Mouse (Mus musculus) myocyte (in vitro differentiated cells): ENCODE measurements around the gene Tex44. TPM values are rescaled to one million over a fixed set of nuclear protein-coding genes. Genes with fewer than 3 reads are reported as not detected.

ENCODE experiments used
- H3K27me3 ChIP-seq: one replicate; pipeline ENCODE4 v1.6.1; 2011; ENCODE audit not compliant: control insufficient read depth, insufficient read depth, insufficient read length
- H3K36me3 ChIP-seq: one replicate; pipeline ENCODE4 v1.6.1; 2011; ENCODE audit not compliant: control insufficient read depth, insufficient read depth
- H3K4me2 ChIP-seq: one replicate; pipeline ENCODE4 v1.6.1; 2011; ENCODE audit warnings: low read depth, control low read depth
- H3K4me3 ChIP-seq: one replicate; pipeline ENCODE4 v1.5.1; 2011; ENCODE audit warnings: mild to moderate bottlenecking, control low read depth, moderate library complexity
- H3K79me2 ChIP-seq: one replicate; pipeline ENCODE4 v1.6.1; 2011; ENCODE audit not compliant: control insufficient read depth, insufficient read depth
- H3ac ChIP-seq: one replicate; pipeline ENCODE4 v1.6.1; 2011; ENCODE audit not compliant: control insufficient read depth, insufficient read length
- CEBPB ChIP-seq: IDR thresholded peaks from 2 replicates; pipeline ENCODE4 v1.6.1; 2011; ENCODE audit warnings: mild to moderate bottlenecking, moderate library complexity; ENCODE audit not compliant: poor library complexity, insufficient read depth, severe bottlenecking
- E2F4 ChIP-seq: IDR thresholded peaks from one replicate; pipeline ENCODE4 v1.6.1; 2011; ENCODE audit warnings: mild to moderate bottlenecking, control low read depth, moderate library complexity; ENCODE audit not compliant: insufficient read depth
- MAX ChIP-seq: IDR thresholded peaks from one replicate; pipeline ENCODE4 v1.6.1; 2011; ENCODE audit warnings: low read depth, mild to moderate bottlenecking, control low read depth
- MYOD1 ChIP-seq, 3 experiments: IDR thresholded peaks; one replicate each; pipeline ENCODE4 v1.6.1; 2011; ENCODE audit warnings: control low read depth in 2 of 3, low read depth in 2 of 3, mild to moderate bottlenecking in 2 of 3, moderate library complexity in 1 of 3; ENCODE audit not compliant: insufficient read length in 2 of 3, control insufficient read depth in 1 of 3
- MYOG ChIP-seq, 3 experiments: IDR thresholded peaks; one replicate each; pipeline ENCODE4 v1.6.1; 2011; ENCODE audit warnings: control low read depth in 2 of 3, low read depth in 2 of 3, mild to moderate bottlenecking in 2 of 3; ENCODE audit not compliant: insufficient read length in 2 of 3, control insufficient read depth in 1 of 3, insufficient read depth in 1 of 3
- POLR2A ChIP-seq: IDR thresholded peaks from one replicate; pipeline ENCODE4 v1.6.1; 2011; ENCODE audit warnings: low read depth, mild to moderate bottlenecking, control low read depth, moderate library complexity; ENCODE audit not compliant: insufficient read length
- POLR2AphosphoS2 ChIP-seq: IDR thresholded peaks from one replicate; pipeline ENCODE4 v1.6.1; 2011; ENCODE audit warnings: low read depth, control low read depth; ENCODE audit not compliant: insufficient read length
- REST ChIP-seq: IDR thresholded peaks from one replicate; pipeline ENCODE4 v1.6.1; 2011; ENCODE audit warnings: mild to moderate bottlenecking, control low read depth, moderate library complexity; ENCODE audit not compliant: insufficient read depth, insufficient read length
- SRF ChIP-seq: IDR thresholded peaks from one replicate; pipeline ENCODE4 v1.6.1; 2011; ENCODE audit warnings: low read depth; ENCODE audit not compliant: control insufficient read depth, insufficient read length
- TCF12 ChIP-seq: IDR thresholded peaks from one replicate; pipeline ENCODE4 v1.6.1; 2011; ENCODE audit warnings: mild to moderate bottlenecking, control low read depth; ENCODE audit not compliant: poor library complexity, insufficient read depth, severe bottlenecking
- TCF3 ChIP-seq: IDR thresholded peaks from one replicate; pipeline ENCODE4 v1.6.1; 2011; ENCODE audit warnings: low read depth, control low read depth; ENCODE audit not compliant: insufficient read length
- USF1 ChIP-seq: IDR thresholded peaks from one replicate; pipeline ENCODE4 v1.6.1; 2011; ENCODE audit warnings: low read depth, mild to moderate bottlenecking, control low read depth, moderate library complexity
- polyA plus RNA-seq: library from polyadenylated mRNA; unstranded; fragments of >200 nt; fragmentation: generic; extraction: Trizol; gene quantifications from one replicate; pipeline ENCODE4 v1.2.1, GENCODE M21; 2012; ENCODE audit warnings: missing spikeins

Tex44 gene
- polyA plus RNA-seq, result not detected

DNA sequence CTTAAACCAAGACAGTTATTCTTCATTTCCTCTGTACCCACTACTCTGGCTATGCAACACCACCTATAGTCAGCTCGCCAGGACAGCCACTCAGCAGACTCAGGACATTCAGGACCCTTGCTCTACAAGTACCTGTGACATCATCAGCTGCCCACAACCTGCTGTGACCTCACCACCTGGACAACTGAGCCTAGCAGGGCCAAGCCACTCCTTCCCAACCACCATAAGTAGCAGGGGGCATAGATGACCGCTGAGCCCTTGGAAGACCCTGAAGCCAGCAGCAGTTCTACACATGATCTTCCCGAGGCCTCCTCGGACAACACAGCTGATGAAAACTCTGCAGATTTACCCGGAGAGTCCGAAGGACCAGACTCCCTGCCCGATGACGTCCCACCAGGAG is at the start of gene Tex44, which contains the start of gene Nmur1:
Gene Tex44 (plus strand): TSS at position 202 of the 400 bp plus-strand sequence.
Gene Nmur1 (minus strand): TSS at position 101 of the 400 bp plus-strand sequence.
- Histone ChIP-seq H3K4me3 (no peak within 1 kb of the TSS), H3K36me3 (no peaks in the 10 kb centered on the region), H3K79me2 (no peaks in the 10 kb centered on the region), H3K4me2 (no peak within 1 kb of the TSS), H3ac (no peak within 1 kb of the TSS), H3K27me3 (peaks cover 4% of the 10 kb centered on the region)
- no peak for TF ChIP-seq REST
- TF ChIP-seq TCF12, result no peak
- TF ChIP-seq MYOD1 (IDR thresholded peaks at IDR 0.05; ENCODE audit: control insufficient read depth in 1 of 3, insufficient read length in 2 of 3, low read depth in 2 of 3), result no peak
- no peak for TF ChIP-seq E2F4
- no peak for TF ChIP-seq CEBPB
- TF ChIP-seq TCF3, result no peak
- no peak for TF ChIP-seq USF1
- no peak for TF ChIP-seq SRF
- TF ChIP-seq POLR2AphosphoS2, result no peak
- TF ChIP-seq MYOG (IDR thresholded peaks at IDR 0.05; ENCODE audit: control insufficient read depth in 1 of 3, insufficient read depth in 1 of 3, insufficient read length in 2 of 3, low read depth in 2 of 3), result no peak
- TF ChIP-seq POLR2A, result no peak
- no peak for TF ChIP-seq MAX

DNA sequence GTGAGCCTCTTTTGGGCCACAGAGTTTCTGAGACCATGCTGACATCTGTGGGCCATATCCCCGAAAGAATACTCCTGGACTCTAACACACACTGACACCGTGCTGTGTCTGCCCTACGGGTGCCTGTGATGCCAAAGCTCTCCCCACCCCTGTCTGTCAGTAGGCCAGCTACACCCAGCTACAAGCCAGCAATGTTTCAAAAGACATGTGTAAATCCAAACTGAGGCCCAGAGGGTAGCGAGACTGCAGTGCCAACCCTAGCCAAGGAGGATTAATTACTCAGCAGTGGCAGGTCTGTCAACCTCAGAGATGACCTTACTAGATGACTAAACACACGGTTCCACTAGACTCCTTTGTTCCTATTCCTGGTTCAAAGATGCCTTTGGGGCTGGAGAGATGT is 49.8 kb upstream of the Tex44 start:
- no peak overlapping the region for H3K4me2 ChIP-seq
- H3ac ChIP-seq, result no peak overlapping the region
- no peak overlapping the region for H3K4me3 ChIP-seq
- H3K79me2 ChIP-seq, result no peaks in the 10 kb centered on the region
- H3K36me3 ChIP-seq, result no peaks in the 10 kb centered on the region
- TF ChIP-seq POLR2AphosphoS2, result no peak
- TF ChIP-seq TCF12, result no peak
- TF ChIP-seq MYOD1 (IDR thresholded peaks at IDR 0.05; ENCODE audit: control insufficient read depth in 1 of 3, insufficient read length in 2 of 3, low read depth in 2 of 3), result no peak
- no peak for TF ChIP-seq USF1
- no peak for TF ChIP-seq TCF3
- TF ChIP-seq SRF, result no peak
- no peak for TF ChIP-seq CEBPB
- TF ChIP-seq E2F4, result no peak
- no peak for TF ChIP-seq POLR2A
- no peak for TF ChIP-seq MYOG (IDR thresholded peaks at IDR 0.05; ENCODE audit: control insufficient read depth in 1 of 3, insufficient read depth in 1 of 3, insufficient read length in 2 of 3, low read depth in 2 of 3)
- no peak for TF ChIP-seq REST
- no peak for TF ChIP-seq MAX
- no peaks in the 10 kb centered on the region for H3K27me3 ChIP-seq

DNA sequence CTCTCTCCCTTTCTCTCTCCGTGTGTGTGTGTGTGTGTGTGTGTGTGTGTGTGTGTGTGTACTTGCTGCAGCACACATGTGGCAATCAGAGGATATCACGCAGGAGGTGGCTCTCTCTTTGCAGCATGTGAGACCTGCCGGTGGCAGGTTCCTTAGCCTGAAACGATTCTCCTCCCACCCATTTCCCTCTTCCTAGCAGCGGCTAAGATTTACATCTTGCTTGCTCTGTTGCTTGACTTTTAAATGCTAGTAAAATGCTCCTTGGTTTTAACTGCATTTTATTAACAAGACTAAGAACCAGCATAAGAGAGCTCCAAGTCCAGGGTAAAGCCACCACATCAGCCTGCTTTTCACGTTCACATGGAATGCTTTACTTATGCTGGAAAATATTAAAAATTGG is 47.5 kb upstream of the Tex44 start:
- no peak for TF ChIP-seq TCF3
- no peak for TF ChIP-seq POLR2A
- no peak for TF ChIP-seq POLR2AphosphoS2
- TF ChIP-seq TCF12, result no peak
- TF ChIP-seq SRF, result no peak
- TF ChIP-seq MYOG (IDR thresholded peaks at IDR 0.05; ENCODE audit: control insufficient read depth in 1 of 3, insufficient read depth in 1 of 3, insufficient read length in 2 of 3, low read depth in 2 of 3), result no peak
- no peak for TF ChIP-seq REST
- no peak for TF ChIP-seq USF1
- no peak overlapping the region for H3K4me3 ChIP-seq
- H3K4me2 ChIP-seq, result no peak overlapping the region

DNA sequence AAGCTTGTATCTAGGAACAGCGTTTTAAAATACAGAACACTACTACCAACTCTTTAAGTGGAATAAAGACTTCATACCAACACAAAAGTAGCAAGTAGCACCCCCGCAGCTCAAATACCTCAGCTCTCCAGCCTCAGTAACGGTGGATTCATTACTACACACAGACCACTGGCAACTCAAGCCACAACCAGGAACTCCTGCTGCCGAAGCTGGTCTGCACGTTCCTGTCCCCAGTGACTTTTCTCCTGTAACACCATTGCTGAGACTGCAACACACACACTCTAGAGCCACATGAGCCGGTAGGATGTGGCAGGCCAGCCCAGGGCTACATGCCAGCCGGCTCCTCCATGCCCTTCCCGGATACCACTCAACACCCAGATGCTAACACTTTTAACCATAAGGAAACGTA is 47.0 kb upstream of the Tex44 start:
- Histone ChIP-seq H3ac (no peak overlapping the region), H3K36me3 (no peaks in the 10 kb centered on the region), H3K27me3 (peaks cover 6% of the 10 kb centered on the region), H3K4me3 (no peak overlapping the region), H3K79me2 (no peaks in the 10 kb centered on the region), H3K4me2 (peak overlapping the region; percentile 30)
- no peak for TF ChIP-seq REST
- TF ChIP-seq E2F4, result no peak
- TF ChIP-seq MAX, result no peak
- no peak for TF ChIP-seq USF1
- TF ChIP-seq MYOD1 (IDR thresholded peaks at IDR 0.05; ENCODE audit: control insufficient read depth in 1 of 3, insufficient read length in 2 of 3, low read depth in 2 of 3), result no peak
- TF ChIP-seq TCF12, result no peak
- TF ChIP-seq POLR2A, result no peak

More for the DNA sequence above, 47.5 kb upstream of the Tex44 start:
- no peak overlapping the region for H3ac ChIP-seq
- no peaks in the 10 kb centered on the region for H3K79me2 ChIP-seq
- no peaks in the 10 kb centered on the region for H3K36me3 ChIP-seq
- peaks cover 6% of the 10 kb centered on the region for H3K27me3 ChIP-seq

DNA sequence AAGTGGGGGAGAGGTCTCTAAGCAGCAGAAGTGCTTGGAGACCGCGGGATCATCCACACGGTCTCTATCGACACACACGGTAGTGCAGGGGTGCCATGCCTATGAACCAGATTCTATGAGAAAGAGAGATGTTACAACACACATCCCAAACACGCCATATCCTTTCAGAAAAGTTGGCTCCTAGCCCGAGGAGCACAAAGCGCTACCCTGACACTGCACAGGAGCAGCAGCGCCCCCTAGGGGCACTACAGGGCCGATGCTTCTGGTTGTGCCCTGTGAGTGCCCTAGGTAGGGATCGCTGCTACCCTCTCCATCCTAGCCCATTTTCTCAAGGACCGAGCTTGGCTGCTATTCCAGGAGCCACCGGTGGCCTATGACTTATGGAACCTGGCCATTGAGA is 45.1 kb upstream of the Tex44 start:
- TF ChIP-seq MAX (no peak), MYOD1 (IDR thresholded peaks at IDR 0.05; ENCODE audit: control insufficient read depth in 1 of 3, insufficient read length in 2 of 3, low read depth in 2 of 3) (no peak), POLR2A (no peak), TCF3 (no peak), TCF12 (no peak), USF1 (no peak), E2F4 (no peak), REST (no peak), CEBPB (no peak), POLR2AphosphoS2 (no peak), MYOG (IDR thresholded peaks at IDR 0.05; ENCODE audit: control insufficient read depth in 1 of 3, insufficient read depth in 1 of 3, insufficient read length in 2 of 3, low read depth in 2 of 3) (no peak), SRF (no peak)
- no peaks in the 10 kb centered on the region for H3K79me2 ChIP-seq
- H3K4me3 ChIP-seq, result no peak overlapping the region
- no peaks in the 10 kb centered on the region for H3K36me3 ChIP-seq
- peaks cover 6% of the 10 kb centered on the region for H3K27me3 ChIP-seq
- no peak overlapping the region for H3K4me2 ChIP-seq
- no peak overlapping the region for H3ac ChIP-seq
